Mouse (Mus musculus) brain, embryonic 14.5 days (tissue): ENCODE data around the gene Dap.

ENCODE experiments used
- CTCF ChIP-seq: fragments of 200-500 bp; IDR thresholded peaks from 2 replicates; pipeline ENCODE4 v1.5.1; 2012; ENCODE audit warnings: inconsistent platforms, mild to moderate bottlenecking, moderate library complexity, borderline replicate concordance; ENCODE audit not compliant: insufficient read depth, insufficient read length; ENCODE audit errors: extremely low read depth
- POLR2A ChIP-seq: fragments of 200-500 bp; IDR thresholded peaks from 2 replicates; pipeline ENCODE4 v1.6.1; 2012; ENCODE audit warnings: mild to moderate bottlenecking, inconsistent platforms, borderline replicate concordance; ENCODE audit not compliant: poor library complexity, insufficient read depth, insufficient read length, severe bottlenecking; ENCODE audit errors: extremely low read depth

- TF ChIP-seq CTCF (no peak), POLR2A (no peak)
These were observed 94.9 kb downstream of the Dap start for GRCm38 (mm10) chr15:31319046-31319445.
